ENCODE assay signal across 18 mouse cellular contexts in the genomic region with DNA sequence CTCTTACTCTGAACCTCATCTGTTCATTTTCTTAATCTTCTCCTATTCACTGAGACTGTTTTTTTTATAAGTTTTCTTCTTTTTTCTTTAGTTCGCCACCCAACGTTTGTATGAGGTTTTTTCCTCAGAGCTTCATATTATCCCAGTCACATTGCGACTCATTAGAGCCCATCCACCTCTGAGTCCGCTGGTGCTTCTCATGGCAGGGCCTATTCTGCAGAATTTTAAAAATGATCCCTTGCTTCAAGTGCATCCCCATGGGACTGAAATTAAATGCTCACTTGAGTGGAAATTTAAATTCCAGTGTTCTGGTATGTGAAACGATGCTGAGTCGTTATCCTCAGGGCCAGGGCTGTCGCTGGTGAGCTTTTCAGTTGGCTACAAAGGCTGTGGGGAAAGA.
DNase-seq lines count a peak whose midpoint lies in the region; ATAC-seq and TF ChIP-seq lines count a peak whose summit lies in the region.
"Had no signal": no experiment of that assay in that cellular context is flagged by ENCODE, and none has a peak within 500 bp of the region (broad histone marks: within the 10 kb centered on the region; RNA-seq: fewer than 3 reads in every experiment).

No protein-coding gene starts in this region.

- no peak overlapping the region for H3K4me2 ChIP-seq in embryonic facial prominence, embryonic 11.5 days (ENCODE audit: low read depth, low read length)
- H3K4me2 ChIP-seq in forebrain, embryonic 14.5 days (ENCODE audit: low read length): no peak overlapping the region
- H3K4me2 ChIP-seq in hindbrain, postnatal 0 days (ENCODE audit: low read depth, low read length): no peak overlapping the region
- no peak overlapping the region for H3K4me2 ChIP-seq in midbrain, postnatal 0 days (ENCODE audit: low read depth, low read length, poor library complexity, severe bottlenecking)
- H3K4me2 ChIP-seq: heart, embryonic 11.5 days had no signal

- H3K4me1 ChIP-seq in embryonic facial prominence, embryonic 11.5 days (ENCODE audit: control insufficient read depth, insufficient read depth, low read length): no peaks in the 10 kb centered on the region; the same call in 1 of the 2 replicates
- H3K4me1 ChIP-seq in embryonic facial prominence, embryonic 10.5 days: peaks cover 17% of the 10 kb centered on the region
- H3K4me1 ChIP-seq in forebrain, embryonic 14.5 days (ENCODE audit: control insufficient read depth, insufficient read depth, low read length): 0 out of 2 replicates have a peak, but pooled peaks cover 4% of the 10 kb centered on the region
- peaks cover 3% of the 10 kb centered on the region; the same call in 1 of the 2 replicates for H3K4me1 ChIP-seq in hindbrain, postnatal 0 days (ENCODE audit: insufficient read depth, low read length)
- H3K4me1 ChIP-seq in midbrain, postnatal 0 days (ENCODE audit: insufficient read depth, low read length): peaks cover 12% of the 10 kb centered on the region

- no peaks in the 10 kb centered on the region for H3K27me3 ChIP-seq in embryonic facial prominence, embryonic 11.5 days (ENCODE audit: control insufficient read depth, insufficient read depth, low read length)
- H3K27me3 ChIP-seq in embryonic facial prominence, embryonic 10.5 days (replicated peaks; ENCODE audit: low read depth, poor library complexity, severe bottlenecking): no peaks in the 10 kb centered on the region
- no peaks in the 10 kb centered on the region for H3K27me3 ChIP-seq in forebrain, embryonic 14.5 days (replicated peaks; ENCODE audit: control insufficient read depth, insufficient read depth, low read length)
- no peaks in the 10 kb centered on the region for H3K27me3 ChIP-seq in hindbrain, postnatal 0 days (ENCODE audit: insufficient read depth, low read length)
- H3K27me3 ChIP-seq in midbrain, postnatal 0 days (ENCODE audit: insufficient read depth, low read length): no peaks in the 10 kb centered on the region
- H3K27me3 ChIP-seq: CH12.LX had no signal

- H3K4me3 ChIP-seq in embryonic facial prominence, embryonic 11.5 days (ENCODE audit: low read depth, low read length): no peak overlapping the region
- H3K4me3 ChIP-seq in embryonic facial prominence, embryonic 10.5 days: no peak overlapping the region
- no peak overlapping the region for H3K4me3 ChIP-seq in forebrain, embryonic 14.5 days (ENCODE audit: low read depth, low read length)
- H3K4me3 ChIP-seq in hindbrain, postnatal 0 days (ENCODE audit: low read length): no peak overlapping the region
- H3K4me3 ChIP-seq in midbrain, postnatal 0 days (ENCODE audit: low read depth, low read length): no peak overlapping the region
- H3K4me3 ChIP-seq: myocyte had no signal

- ATAC-seq in embryonic facial prominence, embryonic 11.5 days (replicated peaks; ENCODE audit: insufficient number of reproducible peaks, low FRiP score, low TSS enrichment, low read depth): no peak
- ATAC-seq in forebrain, embryonic 14.5 days: peak; percentile 33
- ATAC-seq in hindbrain, postnatal 0 days: peak; percentile 41; the same call in 1 of the 2 replicates
- peak; percentile 41; the same call in 1 of the 2 replicates for ATAC-seq in midbrain, postnatal 0 days (ENCODE audit: low FRiP score)

- DNase-seq in embryonic facial prominence, embryonic 11.5 days (ENCODE audit: low spot score): peak; percentile 26
- DNase-seq in embryonic facial prominence, embryonic 10.5 days (ENCODE audit: low spot score): no peak
- peak; percentile 13 for DNase-seq in forebrain, embryonic 14.5 days (ENCODE audit: low spot score)
- peak; percentile 39 for DNase-seq in hindbrain, postnatal 0 days (ENCODE audit: low spot score)
- DNase-seq in midbrain, postnatal 0 days (ENCODE audit: low spot score): peak; percentile 21
- DNase-seq in lung, postnatal 4 days: no peak
- DNase-seq in thymus, postnatal 36 days: no peak
- no peak for DNase-seq in adipocyte (ENCODE audit: low spot score)
- DNase-seq: cerebellum, adult 11-12 months; gastrocnemius, postnatal 10 days; heart, postnatal 36 days; kidney, adult 11 months; kidney, postnatal 25 days; lung, adult 2 months had no signal

- no peak for TF ChIP-seq CTCF in hindbrain, postnatal 0 days (IDR thresholded peaks at IDR 0.05; ENCODE audit: low read depth)
- no peak for TF ChIP-seq CTCF in midbrain, postnatal 0 days (IDR thresholded peaks at IDR 0.05)

- no peak overlapping the region for H3K9ac ChIP-seq in embryonic facial prominence, embryonic 11.5 days (replicated peaks; ENCODE audit: low read length)
- H3K9ac ChIP-seq in forebrain, embryonic 14.5 days (ENCODE audit: low read length): no peak overlapping the region
- no peak overlapping the region for H3K9ac ChIP-seq in hindbrain, postnatal 0 days (replicated peaks; ENCODE audit: low read length)
- no peak overlapping the region for H3K9ac ChIP-seq in midbrain, postnatal 0 days (replicated peaks; ENCODE audit: low read length, poor library complexity, severe bottlenecking)

- WGBS in embryonic facial prominence, embryonic 11.5 days: 43% methylated on average over 7 of the region's 7 CpGs
- WGBS in embryonic facial prominence, embryonic 10.5 days: 50% methylated on average over 7 of the region's 7 CpGs
- WGBS in forebrain, embryonic 14.5 days: 24% methylated on average over 7 of the region's 7 CpGs
- 25% methylated on average over 7 of the region's 7 CpGs for WGBS in hindbrain, postnatal 0 days
- WGBS in midbrain, postnatal 0 days: 15% methylated on average over 7 of the region's 7 CpGs

- H3K36me3 ChIP-seq in embryonic facial prominence, embryonic 11.5 days (replicated peaks; ENCODE audit: control insufficient read depth, insufficient read depth, low read depth, low read length): no peaks in the 10 kb centered on the region
- no peaks in the 10 kb centered on the region for H3K36me3 ChIP-seq in embryonic facial prominence, embryonic 10.5 days (replicated peaks)
- no peaks in the 10 kb centered on the region for H3K36me3 ChIP-seq in forebrain, embryonic 14.5 days (ENCODE audit: control insufficient read depth, insufficient read depth, low read length)
- no peaks in the 10 kb centered on the region for H3K36me3 ChIP-seq in hindbrain, postnatal 0 days (ENCODE audit: insufficient read depth, low read length)
- no peaks in the 10 kb centered on the region for H3K36me3 ChIP-seq in midbrain, postnatal 0 days (ENCODE audit: insufficient read depth, low read length)

- no peaks in the 10 kb centered on the region for H3K9me3 ChIP-seq in embryonic facial prominence, embryonic 11.5 days (replicated peaks; ENCODE audit: control insufficient read depth, low read length)
- H3K9me3 ChIP-seq in embryonic facial prominence, embryonic 10.5 days: no peaks in the 10 kb centered on the region
- H3K9me3 ChIP-seq in forebrain, embryonic 14.5 days (replicated peaks; ENCODE audit: control insufficient read depth, low read length): no peaks in the 10 kb centered on the region
- H3K9me3 ChIP-seq in hindbrain, postnatal 0 days (ENCODE audit: low read length): no peaks in the 10 kb centered on the region
- no peaks in the 10 kb centered on the region for H3K9me3 ChIP-seq in midbrain, postnatal 0 days (ENCODE audit: low read length)

- H3K27ac ChIP-seq in embryonic facial prominence, embryonic 11.5 days (replicated peaks; ENCODE audit: low read depth, low read length): no peak overlapping the region
- H3K27ac ChIP-seq in embryonic facial prominence, embryonic 10.5 days (replicated peaks): no peak overlapping the region
- peak overlapping the region; percentile 52 for H3K27ac ChIP-seq in forebrain, embryonic 14.5 days (ENCODE audit: low read depth, low read length)
- H3K27ac ChIP-seq in hindbrain, postnatal 0 days: no peak overlapping the region
- peak overlapping the region; percentile 44 for H3K27ac ChIP-seq in midbrain, postnatal 0 days (ENCODE audit: low read depth, low read length)
- H3K27ac ChIP-seq: macrophage had no signal

Comparison
In these comparisons a context has a peak if more than half of its experiments do, and no peak if none do; other contexts are left out.
1. DNase-seq: peak in embryonic facial prominence, embryonic 11.5 days (single experiment), forebrain, embryonic 14.5 days (single experiment), hindbrain, postnatal 0 days (single experiment) and midbrain, postnatal 0 days (single experiment); none in embryonic facial prominence, embryonic 10.5 days (single experiment), lung, postnatal 4 days (0 of 2), thymus, postnatal 36 days (0 of 2) and adipocyte (single experiment).
2. H3K27ac ChIP-seq: peak in forebrain, embryonic 14.5 days (single experiment) and midbrain, postnatal 0 days (single experiment); none in embryonic facial prominence, embryonic 11.5 days (single experiment), embryonic facial prominence, embryonic 10.5 days (single experiment) and hindbrain, postnatal 0 days (single experiment).